Mouse (Mus musculus) lung, embryonic 14.5 days (tissue): Measurements from ENCODE around the gene Tmc5. TPM values are rescaled to one million over a fixed set of nuclear protein-coding genes. Genes with fewer than 3 reads are reported as not detected.
A peak's percentile ranks its signal among the peaks of the same experiment; 100 is the strongest.

Experiments
- ATAC-seq: fragments of 200-750 bp; cut with Nextera tagmentation; 2 replicates; pipeline ENCODE4 v1.8.0; 2017; ENCODE audit warnings: mild to moderate bottlenecking, moderate TSS enrichment, moderate library complexity; ENCODE audit not compliant: insufficient read depth
- DNase-seq: peaks from one replicate; pipeline ENCODE4 v3.0.0-alpha.2; 2015
- H3K27ac ChIP-seq: fragments of 300-500 bp; sonication (generic); 2 replicates; pipeline ENCODE4 v1.5.1; 2014; ENCODE audit warnings: low read depth, mild to moderate bottlenecking, moderate library complexity
- H3K27me3 ChIP-seq: fragments of 300-500 bp; sonication (generic); 2 replicates; pipeline ENCODE4 v1.6.1; 2014; ENCODE audit warnings: low read length, control low read depth; ENCODE audit not compliant: insufficient read depth
- H3K36me3 ChIP-seq: fragments of 300-500 bp; sonication (generic); 2 replicates; pipeline ENCODE4 v1.6.1; 2014; ENCODE audit warnings: control low read depth; ENCODE audit not compliant: insufficient read depth
- H3K4me1 ChIP-seq: fragments of 300-500 bp; sonication (generic); 2 replicates; pipeline ENCODE4 v1.6.1; 2014; ENCODE audit warnings: antibody characterized with exemption, control low read depth; ENCODE audit not compliant: insufficient read depth
- H3K4me2 ChIP-seq: fragments of 300-500 bp; sonication (generic); 2 replicates; pipeline ENCODE4 v1.6.1; 2014; ENCODE audit warnings: mild to moderate bottlenecking
- H3K4me3 ChIP-seq: fragments of 300-500 bp; sonication (generic); 2 replicates; pipeline ENCODE4 v1.5.1; 2014; ENCODE audit warnings: low read depth, low read length
- H3K9ac ChIP-seq: fragments of 300-500 bp; sonication (generic); 2 replicates; pipeline ENCODE4 v1.6.1; 2014
- H3K9me3 ChIP-seq: fragments of 300-500 bp; sonication (generic); 2 replicates; pipeline ENCODE4 v1.6.1; 2016; ENCODE audit warnings: low read depth, low read length, control low read depth
- CTCF ChIP-seq: IDR thresholded peaks from 2 replicates; pipeline ENCODE4 v1.5.1; 2016; ENCODE audit warnings: antibody characterized with exemption, low read depth
- WGBS: fragments of 180-500 bp; shearing (Covaris S2); extraction: QIAGEN DNeasy Blood & Tissue Kit; methylation state at CpG from one replicate; pipeline ENCODE4 v1.1.7; 2014; 5-methylcytosine and 5-hydroxymethylcytosine counted together
- polyA plus RNA-seq: library from polyadenylated mRNA; unstranded; fragments of >200 nt; fragmentation: Nextera tagmentation; extraction: Ambion mirVana; gene quantifications from 2 replicates; pipeline ENCODE4 v1.2.1, GENCODE M21; 2014

Gene Tmc5
- polyA plus RNA-seq: 0.08 TPM in 1 of 2 replicates, not detected in the other

GRCm38 (mm10) chr7:118597201-118597600 lies at the start of gene Tmc5:
Gene Tmc5 (plus strand): TSS chr7:118597297.
- Histone ChIP-seq H3K9me3 (no peaks in the 10 kb centered on the region), H3K27ac (no peak within 1 kb of the TSS), H3K4me2 (peak within 1 kb of the TSS; percentile 48), H3K9ac (no peak within 1 kb of the TSS), H3K27me3 (peaks cover 29% of the 10 kb centered on the region), H3K4me3 (peak within 1 kb of the TSS; percentile 19), H3K4me1 (no peaks in the 10 kb centered on the region; the same call in 1 of the 2 replicates), H3K36me3 (no peaks in the 10 kb centered on the region)
- WGBS: 5% methylated on average over 23 of the region's 23 CpGs
- no peak for TF ChIP-seq CTCF
- DNase-seq (no peak), ATAC-seq (peak; percentile 3; the same call in 1 of the 2 replicates)

- Histone ChIP-seq H3K9me3 (no peaks in the 10 kb centered on the region; the same call in 1 of the 2 replicates), H3K9ac (no peak overlapping the region), H3K27me3 (no peaks in the 10 kb centered on the region), H3K4me2 (no peak overlapping the region), H3K36me3 (no peaks in the 10 kb centered on the region), H3K4me1 (no peaks in the 10 kb centered on the region), H3K4me3 (no peak overlapping the region), H3K27ac (no peak overlapping the region)
- WGBS: 72% methylated on average over 10 of the region's 10 CpGs
- DNase-seq (no peak), ATAC-seq (no peak)
- no peak for TF ChIP-seq CTCF
Measured at GRCm38 (mm10) chr7:118547451-118547850, 49.6 kb upstream of the Tmc5 start.

DNA sequence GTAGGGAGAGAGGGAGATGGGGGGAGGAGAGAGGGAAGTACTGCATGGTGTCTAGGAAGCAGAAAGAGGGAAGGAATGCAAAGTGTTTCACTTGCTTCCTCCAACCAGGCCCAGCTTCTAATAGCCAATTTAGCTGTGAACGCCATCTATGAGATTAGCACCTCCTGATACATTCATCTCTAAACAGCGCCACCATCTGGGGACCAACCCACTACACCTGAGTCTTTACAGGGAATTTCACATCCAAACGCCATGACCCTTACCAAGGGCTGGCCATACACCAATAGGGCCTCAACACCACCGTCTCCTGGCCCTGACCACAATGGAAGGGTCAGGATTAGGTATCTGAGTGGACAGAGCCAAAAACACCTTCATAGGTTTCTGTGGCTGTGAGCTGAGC lies 43.2 kb upstream of the Tmc5 start:
- H3K4me2 ChIP-seq: no peak overlapping the region
- TF ChIP-seq CTCF: no peak
- no peak overlapping the region for H3K9ac ChIP-seq
- H3K36me3 ChIP-seq: no peaks in the 10 kb centered on the region
- 67% methylated on average over 4 of the region's 4 CpGs for WGBS
- ATAC-seq (no peak), DNase-seq (no peak)
- no peak overlapping the region for H3K4me3 ChIP-seq
- H3K4me1 ChIP-seq: no peaks in the 10 kb centered on the region
- no peak overlapping the region for H3K27ac ChIP-seq
- no peaks in the 10 kb centered on the region for H3K27me3 ChIP-seq
- no peaks in the 10 kb centered on the region; the same call in 1 of the 2 replicates for H3K9me3 ChIP-seq

- no peak for ATAC-seq
- no peaks in the 10 kb centered on the region for H3K4me1 ChIP-seq
- 92% methylated on average over 2 of the region's 2 CpGs for WGBS
- H3K27me3 ChIP-seq: no peaks in the 10 kb centered on the region
- no peak overlapping the region for H3K4me2 ChIP-seq
- no peak for DNase-seq
- no peaks in the 10 kb centered on the region for H3K36me3 ChIP-seq
- H3K9me3 ChIP-seq: no peaks in the 10 kb centered on the region; the same call in 1 of the 2 replicates
- TF ChIP-seq CTCF: no peak
- no peak overlapping the region for H3K9ac ChIP-seq
- H3K27ac ChIP-seq: no peak overlapping the region
- no peak overlapping the region for H3K4me3 ChIP-seq
Measured at GRCm38 (mm10) chr7:118554290-118554689, 42.8 kb upstream of the Tmc5 start.

GRCm38 (mm10) chr7:118569121-118569543 lies 28.0 kb upstream of the Tmc5 start:
- H3K4me3 ChIP-seq: no peak overlapping the region
- no peaks in the 10 kb centered on the region for H3K27me3 ChIP-seq
- ATAC-seq (no peak), DNase-seq (no peak)
- no peak for TF ChIP-seq CTCF
- WGBS: 84% methylated on average over 6 of the region's 6 CpGs
- H3K36me3 ChIP-seq: no peaks in the 10 kb centered on the region
- H3K4me1 ChIP-seq: no peaks in the 10 kb centered on the region
- H3K4me2 ChIP-seq: no peak overlapping the region
- H3K9ac ChIP-seq: no peak overlapping the region
- no peak overlapping the region for H3K27ac ChIP-seq
- no peaks in the 10 kb centered on the region for H3K9me3 ChIP-seq

- H3K36me3 ChIP-seq: no peaks in the 10 kb centered on the region
- 45% methylated on average over 5 of the region's 5 CpGs for WGBS
- H3K9me3 ChIP-seq: no peaks in the 10 kb centered on the region
- H3K4me3 ChIP-seq: no peak overlapping the region
- ATAC-seq (no peak), DNase-seq (no peak)
- H3K27me3 ChIP-seq: no peaks in the 10 kb centered on the region
- H3K4me2 ChIP-seq: no peak overlapping the region
- H3K27ac ChIP-seq: no peak overlapping the region
- H3K4me1 ChIP-seq: no peaks in the 10 kb centered on the region
- TF ChIP-seq CTCF: no peak
- H3K9ac ChIP-seq: no peak overlapping the region
Measured at GRCm38 (mm10) chr7:118571350-118571749, 25.7 kb upstream of the Tmc5 start.

- Histone ChIP-seq H3K9ac (no peak overlapping the region), H3K36me3 (no peaks in the 10 kb centered on the region), H3K27ac (no peak overlapping the region), H3K9me3 (no peaks in the 10 kb centered on the region), H3K4me3 (no peak overlapping the region), H3K4me1 (no peaks in the 10 kb centered on the region), H3K4me2 (no peak overlapping the region), H3K27me3 (no peaks in the 10 kb centered on the region)
- no peak for TF ChIP-seq CTCF
- no peak for DNase-seq
- ATAC-seq: no peak
- WGBS: 59% methylated on average over 5 of the region's 5 CpGs
Measured at GRCm38 (mm10) chr7:118572039-118572438, 25.1 kb upstream of the Tmc5 start.

DNA sequence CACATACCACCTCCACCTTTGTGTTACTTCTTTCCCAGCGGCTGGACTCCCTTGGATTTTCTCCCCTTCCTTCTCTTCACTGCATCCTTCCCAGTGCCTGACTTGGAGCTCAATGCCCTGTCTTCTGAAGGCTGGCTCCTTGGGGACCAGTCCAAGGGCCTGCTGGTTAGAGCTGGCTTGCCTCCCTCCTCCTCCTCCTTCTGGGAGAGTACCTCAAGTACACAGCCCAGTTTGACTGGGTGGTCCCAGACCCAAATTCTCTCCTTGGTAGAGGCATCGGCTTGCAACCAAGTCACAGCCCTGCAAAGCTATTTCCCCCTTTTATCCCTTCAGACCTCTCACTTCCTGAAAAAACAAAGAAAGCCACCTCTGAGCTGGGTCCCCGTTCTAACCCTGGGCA lies 18.8 kb upstream of the Tmc5 start:
- no peaks in the 10 kb centered on the region for H3K27me3 ChIP-seq
- 60% methylated on average over 3 of the region's 3 CpGs for WGBS
- no peak overlapping the region for H3K9ac ChIP-seq
- H3K27ac ChIP-seq: no peak overlapping the region
- no peak for TF ChIP-seq CTCF
- H3K36me3 ChIP-seq: no peaks in the 10 kb centered on the region
- no peaks in the 10 kb centered on the region for H3K9me3 ChIP-seq
- DNase-seq (no peak), ATAC-seq (no peak)
- no peak overlapping the region for H3K4me3 ChIP-seq
- H3K4me2 ChIP-seq: no peak overlapping the region
- no peaks in the 10 kb centered on the region for H3K4me1 ChIP-seq
